Mouse (Mus musculus): ENCODE results near the gene Pou1f1.

The Pou1f1 gene

GRCm38 (mm10) chr16:65564951-65565350 lies 44.6 kb downstream of the Pou1f1 start:
- no peak for DNase-seq

GRCm38 (mm10) chr16:65568853-65569252 lies 48.5 kb downstream of the Pou1f1 start:
- no peak for DNase-seq

GRCm38 (mm10) chr16:65577298-65578029 lies 57.2 kb downstream of the Pou1f1 start:
- DNase-seq, result no peak
